Mouse (Mus musculus): ENCODE data around the gene Anapc16.

- TF ChIP-seq CTCF (IDR thresholded peaks at IDR 0.05; ENCODE audit: insufficient read depth, low read length) (no peak), POLR2A (IDR thresholded peaks at IDR 0.05; ENCODE audit: borderline replicate concordance, extremely low read depth, low read depth, low read length) (no peak)
These were observed 47.6 kb upstream of the Anapc16 start for GRCm38 (mm10) chr10:60050581-60050980.

Data from lung, adult 2 months (tissue).